Mouse (Mus musculus) spleen, adult 2 months (tissue): ENCODE measurements around the gene Pakap.

ENCODE experiments used
- CTCF ChIP-seq: fragments of 200-500 bp; IDR thresholded peaks from 2 replicates; pipeline ENCODE4 v1.5.1; 2011; ENCODE audit warnings: mild to moderate bottlenecking, inconsistent platforms; ENCODE audit not compliant: insufficient read depth, insufficient read length, insufficient replicate concordance; ENCODE audit errors: extremely low read depth
- POLR2A ChIP-seq: fragments of 200-500 bp; IDR thresholded peaks from 2 replicates; pipeline ENCODE4 v1.6.1; 2011; ENCODE audit warnings: low read depth, low read length, inconsistent platforms

DNA sequence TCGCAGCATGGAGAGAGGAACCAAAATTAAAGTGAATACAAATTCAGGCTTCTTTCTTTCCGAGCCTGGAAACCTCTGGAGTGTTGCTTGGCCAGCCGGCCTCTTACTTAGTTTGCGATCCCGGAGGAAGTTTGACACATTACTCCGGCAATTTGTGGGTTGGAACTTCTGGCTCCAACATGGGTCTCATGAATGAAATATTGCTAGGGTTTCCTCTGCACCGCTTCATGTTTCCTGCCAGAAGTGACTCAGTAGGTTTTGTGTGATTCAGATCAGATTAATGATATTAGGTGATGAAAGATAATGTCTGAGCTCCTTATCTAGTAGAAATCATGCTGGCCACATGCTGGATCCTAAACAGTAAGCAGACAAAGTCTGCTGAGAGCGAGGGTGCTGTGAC is 293.9 kb downstream of the Pakap start:
- TF ChIP-seq POLR2A (no peak), CTCF (no peak)
